Comparison of ENCODE assay signal across 32 mouse cellular contexts in the genomic region with DNA sequence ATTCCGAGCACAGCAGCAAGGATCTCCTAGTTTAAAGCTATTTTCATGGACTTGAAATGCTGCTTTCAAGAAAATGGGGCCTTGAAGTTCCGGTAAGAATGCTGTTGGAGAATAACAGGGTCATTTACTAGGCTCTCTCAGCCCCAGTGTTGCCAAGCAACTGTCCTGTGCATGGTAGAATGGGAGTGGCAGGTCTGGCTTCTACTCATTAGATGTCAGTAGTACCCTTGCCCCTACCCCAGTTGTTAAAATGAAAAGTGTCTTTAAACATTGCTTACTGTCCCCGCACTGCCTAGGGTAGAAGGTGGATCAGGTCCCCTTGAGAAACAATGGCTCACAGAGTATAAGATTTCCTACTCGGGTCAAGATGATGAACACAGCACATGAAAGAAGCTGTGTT. TPM values are rescaled to one million over a fixed set of nuclear protein-coding genes. Genes with fewer than 3 reads are reported as not detected.
DNase-seq lines count a peak whose midpoint lies in the region; ATAC-seq lines count a peak whose summit lies in the region.
"Had no signal": no experiment of that assay in that cellular context is flagged by ENCODE, and none has a peak within 500 bp of the region (broad histone marks: within the 10 kb centered on the region; RNA-seq: fewer than 3 reads in every experiment).

No protein-coding gene starts in this region.

- peak; percentile 12 for DNase-seq in forebrain, embryonic 10.5 days (ENCODE audit: extremely low spot score, low spot score)
- no peak for DNase-seq in layer of hippocampus, postnatal 36 days
- DNase-seq: adrenal gland, adult 2 months; B cell, adult 2 months; cerebellum, adult 11 months; cerebellum, adult 9-10 months; cerebellum, postnatal 36 days; gastrocnemius, postnatal 10 days; heart, postnatal 4 days; kidney, adult 18-20 months; kidney, postnatal 36 days; left cerebral cortex, postnatal 4 days; liver, embryonic 13.5 days; lung, adult 18-20 months; lung, postnatal 4 days; right cerebral cortex, postnatal 25 days; spleen, adult 18-20 months; thymus, postnatal 36 days had no signal

- H3K4me2 ChIP-seq in midbrain, embryonic 12.5 days (replicated peaks) = no peak overlapping the region
- no peak overlapping the region for H3K4me2 ChIP-seq in midbrain, embryonic 15.5 days
- H3K4me2 ChIP-seq in forebrain, embryonic 13.5 days = no peak overlapping the region
- no peak overlapping the region for H3K4me2 ChIP-seq in neural tube, embryonic 14.5 days (ENCODE audit: low read depth, low read length)
- H3K4me2 ChIP-seq: embryonic facial prominence, embryonic 12.5 days; heart, embryonic 11.5 days; hindbrain, embryonic 14.5 days; kidney, embryonic 15.5 days; liver, embryonic 13.5 days had no signal

- 0 out of 2 replicates have a peak, but pooled peaks have one; percentile 19 for ATAC-seq in midbrain, embryonic 12.5 days (ENCODE audit: low FRiP score, low read depth)
- no peak for ATAC-seq in midbrain, embryonic 15.5 days (replicated peaks)
- ATAC-seq in forebrain, embryonic 13.5 days = peak; percentile 48; the same call in 1 of the 2 replicates
- ATAC-seq in neural tube, embryonic 14.5 days (ENCODE audit: low read depth) = peak; percentile 39; the same call in 1 of the 2 replicates
- no peak for ATAC-seq in granulocyte monocyte progenitor cell, adult 5-6 weeks (replicated peaks; ENCODE audit: poor library complexity, severe bottlenecking)
- ATAC-seq: activated CD4-positive, CD25-positive, alpha-beta regulatory T cell, adult 4 months; lung, postnatal 0 days had no signal

- WGBS in midbrain, embryonic 12.5 days = 62% methylated on average over 4 of the region's 4 CpGs
- whole genome bisulfite sequencing in midbrain, embryonic 15.5 days = 66% methylated on average over 4 of the region's 4 CpGs
- 88% methylated on average over 4 of the region's 4 CpGs for WGBS in forebrain, embryonic 10.5 days
- 52% methylated on average over 4 of the region's 4 CpGs for WGBS in forebrain, embryonic 13.5 days
- 50% methylated on average over 4 of the region's 4 CpGs for WGBS in neural tube, embryonic 14.5 days

- no peak overlapping the region for H3K9ac ChIP-seq in midbrain, embryonic 12.5 days (replicated peaks)
- H3K9ac ChIP-seq in midbrain, embryonic 15.5 days = no peak overlapping the region
- no peak overlapping the region for H3K9ac ChIP-seq in forebrain, embryonic 13.5 days
- H3K9ac ChIP-seq in neural tube, embryonic 14.5 days (replicated peaks; ENCODE audit: low read depth, low read length) = no peak overlapping the region
- H3K9ac ChIP-seq: embryonic facial prominence, embryonic 12.5 days; hindbrain, embryonic 14.5 days; kidney, embryonic 15.5 days; liver, embryonic 13.5 days had no signal

- 0 out of 2 replicates have a peak, but pooled peaks cover 2% of the 10 kb centered on the region for H3K4me1 ChIP-seq in midbrain, embryonic 12.5 days
- no peaks in the 10 kb centered on the region for H3K4me1 ChIP-seq in midbrain, embryonic 15.5 days
- peaks cover 6% of the 10 kb centered on the region; the same call in 1 of the 2 replicates for H3K4me1 ChIP-seq in forebrain, embryonic 10.5 days
- peaks cover 6% of the 10 kb centered on the region; the same call in 1 of the 2 replicates for H3K4me1 ChIP-seq in forebrain, embryonic 13.5 days
- no peaks in the 10 kb centered on the region for H3K4me1 ChIP-seq in neural tube, embryonic 14.5 days (ENCODE audit: control insufficient read depth, insufficient read depth, low read length)
- H3K4me1 ChIP-seq: liver, embryonic 13.5 days; megakaryocyte, embryonic 14.5 days had no signal

- H3K9me3 ChIP-seq in midbrain, embryonic 12.5 days = no peaks in the 10 kb centered on the region
- no peaks in the 10 kb centered on the region for H3K9me3 ChIP-seq in midbrain, embryonic 15.5 days
- no peaks in the 10 kb centered on the region for H3K9me3 ChIP-seq in forebrain, embryonic 10.5 days
- no peaks in the 10 kb centered on the region for H3K9me3 ChIP-seq in forebrain, embryonic 13.5 days (replicated peaks)
- no peaks in the 10 kb centered on the region for H3K9me3 ChIP-seq in neural tube, embryonic 14.5 days (ENCODE audit: control insufficient read depth, low read length)
- H3K9me3 ChIP-seq: embryonic facial prominence, embryonic 12.5 days; kidney, embryonic 15.5 days; liver, embryonic 13.5 days; megakaryocyte, embryonic 14.5 days had no signal

- no peak overlapping the region for H3K27ac ChIP-seq in midbrain, embryonic 12.5 days (replicated peaks)
- H3K27ac ChIP-seq in midbrain, embryonic 15.5 days = no peak overlapping the region
- H3K27ac ChIP-seq in forebrain, embryonic 10.5 days = no peak overlapping the region
- no peak overlapping the region for H3K27ac ChIP-seq in forebrain, embryonic 13.5 days
- H3K27ac ChIP-seq in neural tube, embryonic 14.5 days (ENCODE audit: low read depth, low read length) = no peak overlapping the region
- H3K27ac ChIP-seq: embryonic facial prominence, embryonic 12.5 days; hindbrain, embryonic 14.5 days; kidney, embryonic 15.5 days; layer of hippocampus, adult 2 months; liver, embryonic 13.5 days had no signal

- H3K4me3 ChIP-seq in midbrain, embryonic 12.5 days = no peak overlapping the region
- H3K4me3 ChIP-seq in midbrain, embryonic 15.5 days = no peak overlapping the region
- H3K4me3 ChIP-seq in forebrain, embryonic 10.5 days = no peak overlapping the region
- H3K4me3 ChIP-seq in forebrain, embryonic 13.5 days = no peak overlapping the region
- no peak overlapping the region for H3K4me3 ChIP-seq in neural tube, embryonic 14.5 days (ENCODE audit: low read depth, low read length)
- H3K4me3 ChIP-seq: embryonic facial prominence, embryonic 12.5 days; kidney, embryonic 15.5 days; layer of hippocampus, adult 2 months; liver, embryonic 13.5 days; megakaryocyte, embryonic 14.5 days; myocyte had no signal

- peaks cover 14% of the 10 kb centered on the region for H3K36me3 ChIP-seq in midbrain, embryonic 12.5 days
- H3K36me3 ChIP-seq in midbrain, embryonic 15.5 days (replicated peaks) = 0 out of 2 replicates have a peak, but pooled peaks cover 2% of the 10 kb centered on the region
- H3K36me3 ChIP-seq in forebrain, embryonic 10.5 days (replicated peaks) = peaks cover 57% of the 10 kb centered on the region
- peaks cover 27% of the 10 kb centered on the region for H3K36me3 ChIP-seq in forebrain, embryonic 13.5 days (ENCODE audit: poor library complexity, severe bottlenecking)
- no peaks in the 10 kb centered on the region; the same call in 1 of the 2 replicates for H3K36me3 ChIP-seq in neural tube, embryonic 14.5 days (ENCODE audit: control insufficient read depth, insufficient read depth, low read length)
- H3K36me3 ChIP-seq: kidney, embryonic 15.5 days; liver, embryonic 13.5 days had no signal

- no peaks in the 10 kb centered on the region for H3K27me3 ChIP-seq in midbrain, embryonic 12.5 days
- H3K27me3 ChIP-seq in midbrain, embryonic 15.5 days (replicated peaks) = no peaks in the 10 kb centered on the region
- H3K27me3 ChIP-seq in forebrain, embryonic 10.5 days (ENCODE audit: poor library complexity, severe bottlenecking) = no peaks in the 10 kb centered on the region
- H3K27me3 ChIP-seq in forebrain, embryonic 13.5 days = no peaks in the 10 kb centered on the region
- H3K27me3 ChIP-seq in neural tube, embryonic 14.5 days (ENCODE audit: control insufficient read depth, insufficient read depth, low read length) = no peaks in the 10 kb centered on the region
- H3K27me3 ChIP-seq: embryonic facial prominence, embryonic 12.5 days; kidney, embryonic 15.5 days; liver, embryonic 13.5 days; megakaryocyte, embryonic 14.5 days had no signal

RNA-seq across cellular contexts. Expression of gene Btg3, which starts 35.6 kb away (rescaled TPM):
- 43.6 and 47.0 TPM in 2 replicates for polyA plus RNA-seq in midbrain, embryonic 12.5 days (2016; fragmentation: Nextera tagmentation; extraction: Ambion mirVana)
- 17.6 and 18.3 TPM in 2 replicates for polyA plus RNA-seq in midbrain, embryonic 15.5 days (2015; fragmentation: Nextera tagmentation; extraction: Ambion mirVana)
- polyA plus RNA-seq in forebrain, embryonic 10.5 days (2016; fragmentation: Nextera tagmentation; extraction: Ambion mirVana) = 39.1 and 40.2 TPM in 2 replicates
- polyA plus RNA-seq in forebrain, embryonic 13.5 days (2015; fragmentation: Nextera tagmentation; extraction: Ambion mirVana) = 31.6 and 35.8 TPM in 2 replicates
- 18.4 and 22.4 TPM in 2 replicates for polyA plus RNA-seq in neural tube, embryonic 14.5 days (2014; fragmentation: Nextera tagmentation; extraction: Ambion mirVana)
- 27.1 and 28.8 TPM in 2 replicates for total RNA-seq in granulocyte monocyte progenitor cell, adult 5-6 weeks (2014; fragmentation: Nextera tagmentation)
- total RNA-seq in granulocyte monocyte progenitor cell, adult 5-6 weeks (2017) = 7.9 and 18.9 TPM in 2 replicates
- total RNA-seq in layer of hippocampus, postnatal 36 days (2021) = 10 to 100 TPM; 14.6 to 14.9 TPM

RNA-seq across cellular contexts. Expression of gene Cxadr, which starts 40.1 kb away (rescaled TPM):
- 116 and 122 TPM in 2 replicates for polyA plus RNA-seq in midbrain, embryonic 12.5 days (2016; fragmentation: Nextera tagmentation; extraction: Ambion mirVana)
- polyA plus RNA-seq in midbrain, embryonic 15.5 days (2015; fragmentation: Nextera tagmentation; extraction: Ambion mirVana) = 169 and 181 TPM in 2 replicates
- 60.7 and 67.8 TPM in 2 replicates for polyA plus RNA-seq in forebrain, embryonic 10.5 days (2016; fragmentation: Nextera tagmentation; extraction: Ambion mirVana)
- polyA plus RNA-seq in forebrain, embryonic 13.5 days (2015; fragmentation: Nextera tagmentation; extraction: Ambion mirVana) = 101 and 110 TPM in 2 replicates
- polyA plus RNA-seq in neural tube, embryonic 14.5 days (2014; fragmentation: Nextera tagmentation; extraction: Ambion mirVana) = 99.4 and 115 TPM in 2 replicates
- total RNA-seq in granulocyte monocyte progenitor cell, adult 5-6 weeks (2014; fragmentation: Nextera tagmentation) = 0.41 and 4.8 TPM in 2 replicates
- 0.98 and 1.2 TPM in 2 replicates for total RNA-seq in granulocyte monocyte progenitor cell, adult 5-6 weeks (2017)
- total RNA-seq in layer of hippocampus, postnatal 36 days (2021) = 10 to 100 TPM; 15.8 to 16.8 TPM

Comparison
In these comparisons a context has a peak if more than half of its experiments do, and no peak if none do; other contexts are left out.
1. ATAC-seq: peak in midbrain, embryonic 12.5 days (single experiment), forebrain, embryonic 13.5 days (single experiment) and neural tube, embryonic 14.5 days (single experiment); none in midbrain, embryonic 15.5 days (single experiment) and granulocyte monocyte progenitor cell, adult 5-6 weeks (single experiment).